Mouse (Mus musculus) liver, embryonic 18 days (tissue): Measurements from ENCODE around the gene Pcyox1. TPM values are rescaled to one million over a fixed set of nuclear protein-coding genes. Genes with fewer than 3 reads are reported as not detected.

Source experiments
- polyA plus RNA-seq: library from polyadenylated mRNA; depleted of rRNA; stranded (reverse); fragments of >200 nt; gene quantifications from 2 replicates; pipeline ENCODE4 v1.2.3, GENCODE M21; 2012; rRNA removed

Pcyox1 gene
- 72.7 and 72.9 TPM in 2 replicates for polyA plus RNA-seq

DNA sequence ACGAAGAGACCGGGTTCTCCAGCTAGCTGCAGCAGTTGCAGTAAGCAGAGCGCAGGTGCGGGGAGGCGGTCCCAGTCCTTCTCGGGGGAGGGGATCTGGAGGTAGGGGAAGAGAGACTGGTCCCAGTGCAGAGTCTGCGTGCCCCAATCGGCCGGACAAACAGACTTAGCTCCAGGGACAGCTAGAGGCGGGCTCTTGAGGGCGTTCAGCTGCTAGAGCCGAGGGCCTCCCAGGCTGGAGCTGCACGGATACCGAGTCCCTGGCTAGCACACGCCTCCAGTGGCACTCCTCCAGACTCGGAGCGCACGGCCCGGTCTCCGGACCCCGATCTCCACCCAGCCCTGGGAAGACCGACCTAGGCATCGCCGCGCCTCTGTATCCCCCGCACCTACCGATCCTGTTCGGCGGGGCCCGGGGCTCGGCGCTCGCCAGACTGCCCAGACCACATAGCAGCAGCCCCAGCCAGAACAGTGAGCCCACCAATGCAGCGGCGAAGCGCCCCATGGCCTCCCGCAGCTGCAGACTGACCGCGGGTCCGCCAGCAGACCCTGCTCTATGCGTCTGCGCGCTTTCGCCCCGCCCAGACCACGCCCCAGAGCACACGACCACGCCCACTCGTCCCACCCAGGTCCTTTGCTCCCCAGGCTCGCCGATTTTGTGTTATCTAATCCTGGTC lies at the start of gene Pcyox1:
TSS of gene Pcyox1 (minus strand) at position 574 of the 676 bp plus-strand sequence.

DNA sequence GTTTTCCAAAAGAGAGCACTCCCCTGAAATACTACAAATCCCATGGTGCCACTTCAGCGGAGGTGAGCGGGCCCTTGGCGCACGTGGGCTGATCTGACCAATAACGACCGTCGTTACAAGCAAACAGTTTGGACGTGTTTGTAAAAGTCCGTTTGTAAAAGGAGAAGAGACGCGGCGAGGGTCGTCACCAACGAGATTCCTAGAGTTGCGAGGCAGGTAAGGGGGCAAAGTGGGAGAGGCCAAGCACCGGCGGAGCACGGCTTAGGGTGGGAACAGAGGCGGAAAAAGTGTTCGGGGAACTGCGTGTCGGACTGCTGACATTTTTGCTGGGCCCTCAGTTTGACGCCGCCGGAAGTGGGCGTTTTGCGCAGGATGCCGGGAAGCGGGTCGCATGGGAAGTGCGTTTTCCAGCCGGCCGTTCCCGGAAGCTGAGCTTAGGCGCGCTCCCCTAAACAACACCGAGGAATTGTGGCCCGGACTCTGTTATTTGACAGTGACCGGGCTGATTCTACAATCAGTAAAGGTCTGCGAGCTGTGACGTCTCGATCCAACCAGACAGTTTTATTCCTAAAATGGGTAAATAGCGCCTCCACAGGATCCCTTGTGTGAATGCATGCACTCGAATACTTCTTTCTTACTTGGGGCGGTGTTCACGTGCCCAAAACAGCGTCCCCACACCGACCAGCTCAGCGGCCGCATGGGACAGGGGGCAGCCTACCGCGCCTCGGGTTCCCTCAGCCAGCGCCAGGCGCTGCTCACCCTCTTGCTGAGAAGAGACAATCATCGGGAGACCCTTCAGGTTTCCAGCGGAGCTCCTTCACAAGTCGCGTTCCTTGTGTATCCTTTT lies 41.5 kb upstream of the Pcyox1 start, which contains the start of gene C87436:
TSS of gene C87436 (plus strand) at position 103 of the 847 bp plus-strand sequence.

DNA sequence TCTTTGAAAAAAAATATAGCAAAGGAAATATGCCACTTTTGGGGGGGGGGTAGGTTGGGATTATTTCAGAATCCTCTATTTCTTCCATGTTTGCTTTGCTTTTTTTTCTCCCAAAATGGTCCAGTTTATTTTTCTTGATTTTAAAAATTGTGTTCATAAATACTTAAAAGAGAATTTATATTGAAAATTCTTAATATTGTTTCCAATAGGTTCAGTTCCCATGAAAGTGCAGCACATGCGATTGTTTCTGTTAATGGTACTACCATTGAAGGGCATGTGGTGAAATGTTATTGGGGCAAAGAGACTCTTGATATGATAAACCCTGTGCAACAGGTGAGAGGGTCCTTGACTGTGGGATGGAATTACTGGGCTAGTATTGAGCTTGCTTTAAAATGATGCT lies 29.4 kb upstream of the Pcyox1 start, which contains the start of gene Gm44790:
TSS of gene Gm44790 (plus strand) at position 301 of the 400 bp plus-strand sequence.

DNA sequence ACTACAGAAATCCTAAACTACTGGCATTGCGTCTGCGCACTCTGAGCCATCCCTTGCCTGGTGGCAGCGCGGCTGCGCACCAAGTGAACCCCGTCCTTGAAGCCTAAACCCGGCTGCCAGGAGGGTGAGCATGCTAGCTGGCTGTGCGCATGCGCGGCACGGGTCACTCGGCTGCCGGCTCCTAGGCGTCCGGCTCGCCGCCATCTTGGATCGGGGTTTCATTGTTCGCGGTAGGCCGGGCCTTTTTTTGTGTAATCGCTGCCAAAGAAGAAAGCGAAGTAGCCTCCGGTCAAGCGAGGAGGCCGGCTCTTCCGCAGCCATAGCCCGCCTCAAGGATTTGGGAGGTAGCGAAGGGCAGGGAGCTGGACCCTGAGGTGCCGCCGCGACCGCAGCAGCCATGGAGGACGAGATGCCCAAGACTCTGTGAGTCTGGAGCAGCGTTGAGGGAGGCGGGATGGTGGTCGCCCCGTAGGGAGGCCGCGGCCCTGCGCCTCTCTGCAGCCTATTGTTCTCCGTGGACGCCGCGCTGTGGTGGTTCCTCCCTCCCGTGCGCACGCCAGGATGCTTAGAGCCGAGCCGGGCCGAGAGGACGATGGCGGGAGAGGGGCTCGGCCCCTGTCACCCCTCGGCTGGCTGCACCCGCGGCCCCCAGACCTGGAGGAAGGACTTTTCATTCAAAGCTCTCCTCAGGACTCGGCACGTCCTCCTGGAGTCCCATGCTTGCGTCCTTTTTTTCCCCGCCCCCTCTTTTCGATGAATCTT lies 7.3 kb upstream of the Pcyox1 start, which contains the start of gene Tia1:
TSS of gene Tia1 (plus strand) at position 120 of the 762 bp plus-strand sequence.

DNA sequence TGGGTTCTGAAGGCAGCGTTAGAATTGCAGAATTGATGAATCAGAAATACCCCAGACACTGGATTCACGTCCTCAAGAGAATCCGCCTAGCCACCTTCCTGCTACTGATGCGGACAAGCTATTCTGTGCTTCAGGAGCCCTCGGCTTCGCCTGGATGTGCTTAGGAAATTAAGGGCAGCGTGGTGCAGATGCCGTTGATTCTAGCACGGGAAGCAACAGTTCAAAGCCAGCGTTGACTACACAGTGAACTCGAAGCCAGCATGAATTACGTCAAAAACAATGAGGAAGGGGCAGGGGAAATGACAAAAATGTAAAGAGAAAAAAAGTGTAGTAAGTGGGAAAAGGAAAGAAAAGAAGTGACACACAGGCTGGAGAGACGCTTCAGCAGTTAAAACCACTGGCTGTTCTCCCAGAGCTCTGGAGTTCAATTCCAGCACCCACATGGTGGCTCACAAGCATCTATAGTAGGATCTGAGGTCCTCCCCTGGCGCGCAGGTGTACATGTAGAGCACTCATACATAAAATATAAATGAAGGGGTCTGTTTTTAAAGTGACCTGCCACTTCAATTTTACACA lies 26.1 kb downstream of the Pcyox1 start, which contains the start of gene Snrpg:
TSS of gene Snrpg (plus strand) at position 541 of the 576 bp plus-strand sequence.

DNA sequence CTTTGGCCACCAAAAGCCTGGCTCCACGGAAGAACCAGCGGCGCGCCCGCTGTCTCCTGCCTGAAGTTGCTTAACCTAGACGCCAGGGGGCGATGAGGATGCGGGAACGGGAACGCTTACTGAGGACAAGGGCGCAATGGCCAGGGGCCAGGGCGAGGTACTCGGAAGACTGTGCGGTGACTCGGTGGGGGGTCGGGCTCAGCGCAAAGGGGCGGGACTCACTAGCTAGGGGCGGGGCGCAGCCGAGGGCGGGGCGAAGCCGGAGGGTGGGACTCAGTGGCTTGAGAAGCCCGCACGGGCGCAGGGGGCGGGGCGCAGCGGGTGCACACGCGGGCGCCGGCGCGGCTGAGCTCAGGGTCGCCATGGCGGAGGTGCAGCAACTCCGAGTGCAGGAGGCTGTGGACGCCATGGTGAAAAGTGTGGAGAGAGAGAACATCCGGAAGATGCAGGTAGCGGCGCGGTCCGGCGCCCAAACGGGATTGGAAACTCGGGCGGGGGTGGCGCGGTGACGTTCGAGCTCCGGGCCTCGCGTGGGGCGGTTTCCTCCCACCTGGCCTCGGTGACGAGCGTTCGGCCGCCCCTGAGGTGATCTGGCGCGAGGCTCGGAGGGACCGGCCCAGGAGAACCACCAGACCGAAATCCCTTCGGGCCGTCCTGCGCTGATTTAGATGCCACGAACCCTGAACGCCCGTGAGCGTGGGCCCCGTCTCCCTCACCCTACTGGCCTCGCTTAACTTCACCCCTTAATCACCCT lies 31.4 kb downstream of the Pcyox1 start, which contains the start of gene Fam136a:
TSS of gene Fam136a (plus strand) at position 276 of the 754 bp plus-strand sequence.

Other genes with a start within 250 kb of the Pcyox1 start
- 2.4 and 2.7 TPM in 2 replicates for gene Tgfa, start 201.9 kb downstream of the Pcyox1 start, polyA plus RNA-seq
- gene Fam136a, start 31.5 kb downstream of the Pcyox1 start, polyA plus RNA-seq, result 37.1 and 39.3 TPM in 2 replicates
- 70.2 and 75.9 TPM in 2 replicates for gene Snrpg, start 25.9 kb downstream of the Pcyox1 start, polyA plus RNA-seq
- gene Tia1, start 7.1 kb upstream of the Pcyox1 start, polyA plus RNA-seq, result 14.4 and 16.3 TPM in 2 replicates
- gene Gm44790, start 29.5 kb upstream of the Pcyox1 start, polyA plus RNA-seq, result 0.17 TPM in 1 of 2 replicates, not detected in the other
- gene C87436, start 41.2 kb upstream of the Pcyox1 start, polyA plus RNA-seq, result 6.4 and 7.0 TPM in 2 replicates
- gene Pcbp1, start 129.2 kb upstream of the Pcyox1 start, polyA plus RNA-seq, result 99.3 and 102 TPM in 2 replicates
- gene Asprv1, start 231.0 kb upstream of the Pcyox1 start, polyA plus RNA-seq, result 11.0 and 12.9 TPM in 2 replicates